In genomic region chr5:53924005-53924404, GRCm38 (mm10) we compare ENCODE assay signal across 10 mouse cellular contexts.
A peak's percentile ranks its signal among the peaks of the same experiment; 100 is the strongest.
DNase-seq lines count a peak whose midpoint lies in the region; ATAC-seq and TF ChIP-seq lines count a peak whose summit lies in the region.
"Had no signal": no experiment of that assay in that cellular context is flagged by ENCODE, and none has a peak within 500 bp of the region (broad histone marks: within the 10 kb centered on the region; RNA-seq: fewer than 3 reads in every experiment).

No protein-coding gene starts in this region.

- H3K27ac ChIP-seq in hindbrain, postnatal 0 days, result no peak overlapping the region
- no peak overlapping the region for H3K27ac ChIP-seq in hindbrain, embryonic 10.5 days
- H3K27ac ChIP-seq: macrophage had no signal

- H3K9ac ChIP-seq in hindbrain, postnatal 0 days (replicated peaks; ENCODE audit: low read length), result no peak overlapping the region

- no peak for DNase-seq in hindbrain, postnatal 0 days (ENCODE audit: low spot score)
- DNase-seq in hindbrain, embryonic 10.5 days (ENCODE audit: low spot score), result no peak
- DNase-seq in lung, adult 2 months, result no peak
- DNase-seq in lung, postnatal 25 days (ENCODE audit: low spot score), result no peak
- peak; percentile 55 for DNase-seq in adipocyte (ENCODE audit: low spot score)
- DNase-seq in right cerebral cortex, postnatal 10 days (ENCODE audit: low spot score in 2 of 2), result no peak
- DNase-seq: cerebellum, adult 9-11 months; heart, adult 18-20 months had no signal

- H3K4me2 ChIP-seq in hindbrain, postnatal 0 days (ENCODE audit: low read depth, low read length), result no peak overlapping the region

- peaks cover 3% of the 10 kb centered on the region; the same call in 1 of the 2 replicates for H3K4me1 ChIP-seq in hindbrain, postnatal 0 days (ENCODE audit: insufficient read depth, low read length)
- H3K4me1 ChIP-seq in hindbrain, embryonic 10.5 days (replicated peaks), result no peaks in the 10 kb centered on the region
- peaks cover 5% of the 10 kb centered on the region for H3K4me1 ChIP-seq in lung, adult 2 months (ENCODE audit: control insufficient read depth, insufficient read depth, low read length)

- peak; percentile 43 for TF ChIP-seq CTCF in hindbrain, postnatal 0 days (IDR thresholded peaks at IDR 0.05; ENCODE audit: low read depth)
- peak; percentile 31; the same call in 1 of the 2 replicates for TF ChIP-seq CTCF in lung, adult 2 months (IDR thresholded peaks at IDR 0.05; ENCODE audit: insufficient read depth, low read length)

- ATAC-seq in hindbrain, postnatal 0 days, result no peak
- 0 out of 2 replicates have a peak, but pooled peaks have one; percentile 26 for ATAC-seq in megakaryocyte-erythroid progenitor cell, adult 5-6 weeks (replicated peaks; ENCODE audit: low FRiP score, low TSS enrichment, poor library complexity, severe bottlenecking)

- no peaks in the 10 kb centered on the region for H3K27me3 ChIP-seq in hindbrain, postnatal 0 days (ENCODE audit: insufficient read depth, low read length)
- no peaks in the 10 kb centered on the region for H3K27me3 ChIP-seq in hindbrain, embryonic 10.5 days (ENCODE audit: insufficient read depth, poor library complexity, severe bottlenecking)

- TF ChIP-seq POLR2A in lung, adult 2 months (IDR thresholded peaks at IDR 0.05; ENCODE audit: borderline replicate concordance, extremely low read depth, low read depth, low read length), result no peak

- H3K36me3 ChIP-seq in hindbrain, postnatal 0 days (ENCODE audit: insufficient read depth, low read length), result no peaks in the 10 kb centered on the region
- no peaks in the 10 kb centered on the region for H3K36me3 ChIP-seq in hindbrain, embryonic 10.5 days

- no peaks in the 10 kb centered on the region for H3K9me3 ChIP-seq in hindbrain, postnatal 0 days (ENCODE audit: low read length)
- no peaks in the 10 kb centered on the region for H3K9me3 ChIP-seq in hindbrain, embryonic 10.5 days

- no peak overlapping the region for H3K4me3 ChIP-seq in hindbrain, postnatal 0 days (ENCODE audit: low read length)
- no peak overlapping the region for H3K4me3 ChIP-seq in hindbrain, embryonic 10.5 days
- no peak overlapping the region for H3K4me3 ChIP-seq in lung, adult 2 months (replicated peaks; ENCODE audit: extremely low read depth, low read depth, low read length)

- WGBS in hindbrain, postnatal 0 days, result 69% methylated on average over 4 of the region's 4 CpGs
- WGBS in hindbrain, embryonic 10.5 days, result 83% methylated on average over 4 of the region's 4 CpGs
- WGBS in lung, adult 2 months, result 52% methylated on average over 4 of the region's 4 CpGs
